Mouse (Mus musculus) liver, embryonic 14.5 days (tissue): Measurements from ENCODE around the gene Ap5s1. TPM values are rescaled to one million over a fixed set of nuclear protein-coding genes. Genes with fewer than 3 reads are reported as not detected.
A peak's percentile ranks its signal among the peaks of the same experiment; 100 is the strongest.

Source experiments
- ATAC-seq: fragments of 200-750 bp; cut with Nextera tagmentation; 2 replicates; pipeline ENCODE4 v1.8.0; 2017; ENCODE audit warnings: moderate number of reproducible peaks, mild to moderate bottlenecking, moderate library complexity; ENCODE audit not compliant: insufficient read depth
- DNase-seq, 3 experiments: peaks; one replicate each; pipeline ENCODE4 v3.0.0-alpha.2; 2012 to 2013; ENCODE audit warnings: low read depth in 3 of 3, low spot score in 3 of 3
- H3K27ac ChIP-seq: fragments of 300-500 bp; sonication (generic); 2 replicates; pipeline ENCODE4 v1.5.1; 2014; ENCODE audit warnings: moderate library complexity, mild to moderate bottlenecking, control low read depth, inconsistent platforms
- H3K27me3 ChIP-seq: fragments of 300-500 bp; sonication (generic); 2 replicates; pipeline ENCODE4 v1.6.1; 2014; ENCODE audit warnings: mild to moderate bottlenecking, low read length, moderate library complexity; ENCODE audit not compliant: control insufficient read depth, insufficient read depth
- H3K36me3 ChIP-seq: fragments of 300-500 bp; sonication (generic); replicated peaks from 2 replicates; pipeline ENCODE4 v1.6.1; 2014; ENCODE audit warnings: low read depth; ENCODE audit not compliant: control insufficient read depth, insufficient read depth
- H3K4me1 ChIP-seq, 2 experiments: fragments of 200-500 bp in 1 of 2; fragments of 300-500 bp in 1 of 2; sonication (generic) in 1 of 2; replicated peaks; 2 replicates each; pipeline ENCODE4 v1.6.1; 2012 to 2014; ENCODE audit warnings: antibody characterized with exemption in 1 of 2, inconsistent platforms in 1 of 2, low read length in 1 of 2; ENCODE audit not compliant: control insufficient read depth in 2 of 2, insufficient read depth in 2 of 2
- H3K4me2 ChIP-seq: fragments of 300-500 bp; sonication (generic); 2 replicates; pipeline ENCODE4 v1.6.1; 2014; ENCODE audit warnings: low read depth, mild to moderate bottlenecking, control low read depth, moderate library complexity
- H3K4me3 ChIP-seq, 2 experiments: fragments of 200-500 bp in 1 of 2; fragments of 300-500 bp in 1 of 2; sonication (generic) in 1 of 2; 2 replicates each; pipeline ENCODE4 v1.5.1; 2012 to 2014; ENCODE audit warnings: low read depth in 2 of 2, low read length in 2 of 2, mild to moderate bottlenecking in 2 of 2, control low read depth in 1 of 2, inconsistent platforms in 1 of 2, moderate library complexity in 1 of 2; ENCODE audit not compliant: insufficient read depth in 1 of 2
- H3K9ac ChIP-seq: fragments of 300-500 bp; sonication (generic); replicated peaks from 2 replicates; pipeline ENCODE4 v1.6.1; 2014; ENCODE audit warnings: mild to moderate bottlenecking, control low read depth, moderate library complexity
- H3K9me3 ChIP-seq: fragments of 300-500 bp; sonication (generic); 2 replicates; pipeline ENCODE4 v1.6.1; 2016; ENCODE audit warnings: low read length, mixed read lengths; ENCODE audit not compliant: control insufficient read depth
- CTCF ChIP-seq: IDR thresholded peaks from 2 replicates; pipeline ENCODE4 v1.5.1; 2016; ENCODE audit warnings: antibody characterized with exemption, low read depth, control low read depth
- EP300 ChIP-seq: IDR thresholded peaks from 2 replicates; pipeline ENCODE4 v1.6.1; 2016; ENCODE audit warnings: antibody characterized with exemption, low read depth
- WGBS: fragments of 180-500 bp; shearing (Covaris S2); extraction: QIAGEN DNeasy Blood & Tissue Kit; methylation state at CpG from one replicate; pipeline ENCODE4 v1.1.7; 2014; ENCODE audit not compliant: insufficient replicate concordance; 5-methylcytosine and 5-hydroxymethylcytosine counted together
- polyA plus RNA-seq, 2 experiments: library from polyadenylated mRNA; depleted of rRNA in 1 of 2; stranded (reverse) in 1 of 2; unstranded in 1 of 2; fragments of >200 nt; fragmentation: Nextera tagmentation in 1 of 2; extraction: Ambion mirVana in 1 of 2; gene quantifications; 2 replicates each; pipeline versions ENCODE4 v1.2.1 to v1.2.3; 2012 to 2014

Gene Ap5s1
- polyA plus RNA-seq, 2 experiments, result 13.1 to 20.0 TPM

DNA sequence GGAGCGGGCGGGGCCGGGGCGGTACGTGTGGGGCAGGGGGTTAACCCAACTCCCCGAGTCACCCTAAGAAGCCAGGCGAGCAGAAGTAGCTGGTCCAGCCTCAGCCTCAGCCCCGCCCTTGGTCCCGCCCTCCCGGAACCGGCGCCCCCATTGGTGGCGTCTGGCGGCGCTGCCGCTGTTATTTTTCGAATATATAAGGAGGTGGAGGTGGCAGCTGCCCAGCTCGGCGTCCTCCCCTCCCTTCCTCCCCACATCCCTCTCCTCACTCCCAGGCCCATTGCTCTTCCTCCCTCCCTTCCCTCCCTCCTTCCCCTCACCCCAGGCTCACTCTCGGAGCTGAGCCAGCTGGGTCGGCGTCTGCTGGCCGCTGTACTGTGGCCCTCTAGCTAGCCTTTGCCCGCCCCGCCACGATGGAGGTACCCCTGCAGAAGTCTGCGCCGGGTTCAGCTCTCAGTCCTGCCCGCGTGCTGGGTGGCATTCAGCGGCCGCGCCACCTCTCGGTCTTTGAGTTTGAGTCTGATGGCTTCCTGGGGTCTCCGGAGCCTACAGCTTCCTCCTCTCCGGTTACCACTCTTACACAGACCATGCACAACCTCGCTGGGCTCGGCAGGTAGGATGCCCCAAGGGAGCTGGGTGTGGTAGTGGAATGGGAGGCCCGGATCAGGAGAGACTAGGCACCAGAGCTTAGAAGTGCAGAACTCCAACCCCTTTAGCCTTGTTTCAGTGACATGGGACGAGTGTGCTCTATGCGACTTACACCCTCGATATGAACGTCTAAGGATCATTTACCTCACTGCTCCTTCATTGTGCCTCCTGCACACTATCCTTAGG, 19.9 kb upstream of the Ap5s1 start, which contains the start of the genes Cdc25b and Spef1:
Gene Cdc25b, plus strand, starts transcription at position 179 of the 831 bp plus-strand sequence.
Gene Spef1, minus strand, starts transcription at position 512 of the 831 bp plus-strand sequence.
- Histone ChIP-seq H3K4me3 (peak within 1 kb of the TSS; percentile 76 to 78), H3K4me1 (peaks cover 27 to 34% of the 10 kb centered on the region in 2 experiments), H3K9me3 (no peaks in the 10 kb centered on the region), H3K36me3 (peaks cover 38% of the 10 kb centered on the region), H3K27me3 (no peaks in the 10 kb centered on the region), H3K4me2 (peak within 1 kb of the TSS; percentile 98), H3K27ac (peak within 1 kb of the TSS; percentile 90), H3K9ac (peak within 1 kb of the TSS; percentile 95)
- ATAC-seq (peak; percentile 88), DNase-seq (peak in 2 of 3 experiments; percentile 79 to 81)
- WGBS, result 2% methylated on average over 43 of the region's 43 CpGs
- TF ChIP-seq EP300 (no peak; the same call in 1 of the 2 replicates), CTCF (peak; percentile 50)

DNA sequence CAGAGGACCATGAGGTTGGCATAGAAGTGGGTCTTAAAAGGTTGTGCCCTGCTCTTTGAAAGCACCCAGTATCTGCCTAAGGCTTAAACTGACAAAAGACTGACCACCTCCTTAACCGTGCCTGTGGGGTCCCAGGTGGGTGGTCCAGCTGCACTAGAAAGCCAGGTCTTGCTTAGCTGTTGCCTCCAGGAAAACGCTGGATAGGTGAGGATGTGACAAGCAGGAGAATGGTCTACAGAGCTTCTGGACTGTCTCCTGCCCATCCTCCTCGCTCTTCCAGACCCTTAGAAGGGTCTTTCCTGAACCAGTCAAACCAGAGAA, 19.3 kb upstream of the Ap5s1 start:
- H3K4me3 ChIP-seq, result peak overlapping the region; percentile 76 to 78
- H3K36me3 ChIP-seq, result peaks cover 44% of the 10 kb centered on the region
- no peak for TF ChIP-seq EP300
- TF ChIP-seq CTCF, result no peak
- H3K9me3 ChIP-seq, result no peaks in the 10 kb centered on the region
- 31% methylated on average over 3 of the region's 3 CpGs for WGBS
- H3K4me1 ChIP-seq, result peaks cover 27 to 34% of the 10 kb centered on the region in 2 experiments
- DNase-seq (no peak), ATAC-seq (no peak)
- H3K4me2 ChIP-seq, result peak overlapping the region; percentile 98
- H3K27ac ChIP-seq, result peak overlapping the region; percentile 90
- H3K9ac ChIP-seq, result peak overlapping the region; percentile 95
- no peaks in the 10 kb centered on the region for H3K27me3 ChIP-seq

DNA sequence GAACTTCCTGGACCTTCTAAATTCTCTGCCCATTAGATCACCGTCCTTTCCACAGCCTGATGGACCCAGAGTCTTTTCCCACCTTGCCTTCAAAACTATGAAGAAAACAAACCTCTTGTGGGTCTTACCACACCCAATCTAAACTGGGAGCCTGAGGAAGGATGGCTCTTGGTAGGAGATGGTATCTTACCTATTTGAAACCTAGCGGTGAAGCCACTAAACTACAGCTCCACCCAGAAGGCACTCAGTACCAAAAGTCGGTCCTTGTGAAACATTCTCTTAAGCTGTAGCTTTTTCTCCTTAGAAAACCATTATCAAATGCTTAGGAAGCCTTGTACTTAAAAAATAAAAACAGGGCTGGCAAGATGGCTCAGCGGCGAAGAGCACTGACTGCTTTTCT, 18.6 kb upstream of the Ap5s1 start:
- Histone ChIP-seq H3K27me3 (no peaks in the 10 kb centered on the region), H3K36me3 (peaks cover 51% of the 10 kb centered on the region), H3K9ac (peak overlapping the region; percentile 95), H3K27ac (peak overlapping the region; percentile 90), H3K4me1 (peaks cover 27 to 34% of the 10 kb centered on the region in 2 experiments), H3K4me3 (peak overlapping the region; percentile 76 to 78), H3K4me2 (peak overlapping the region; percentile 98), H3K9me3 (no peaks in the 10 kb centered on the region)
- DNase-seq (peak in 2 of 3 experiments; percentile 64 to 67), ATAC-seq (peak; percentile 13; the same call in 1 of the 2 replicates)
- TF ChIP-seq EP300 (peak; percentile 42; the same call in 1 of the 2 replicates), CTCF (peak; percentile 70)
- 59% methylated on average over 5 of the region's 5 CpGs for WGBS

DNA sequence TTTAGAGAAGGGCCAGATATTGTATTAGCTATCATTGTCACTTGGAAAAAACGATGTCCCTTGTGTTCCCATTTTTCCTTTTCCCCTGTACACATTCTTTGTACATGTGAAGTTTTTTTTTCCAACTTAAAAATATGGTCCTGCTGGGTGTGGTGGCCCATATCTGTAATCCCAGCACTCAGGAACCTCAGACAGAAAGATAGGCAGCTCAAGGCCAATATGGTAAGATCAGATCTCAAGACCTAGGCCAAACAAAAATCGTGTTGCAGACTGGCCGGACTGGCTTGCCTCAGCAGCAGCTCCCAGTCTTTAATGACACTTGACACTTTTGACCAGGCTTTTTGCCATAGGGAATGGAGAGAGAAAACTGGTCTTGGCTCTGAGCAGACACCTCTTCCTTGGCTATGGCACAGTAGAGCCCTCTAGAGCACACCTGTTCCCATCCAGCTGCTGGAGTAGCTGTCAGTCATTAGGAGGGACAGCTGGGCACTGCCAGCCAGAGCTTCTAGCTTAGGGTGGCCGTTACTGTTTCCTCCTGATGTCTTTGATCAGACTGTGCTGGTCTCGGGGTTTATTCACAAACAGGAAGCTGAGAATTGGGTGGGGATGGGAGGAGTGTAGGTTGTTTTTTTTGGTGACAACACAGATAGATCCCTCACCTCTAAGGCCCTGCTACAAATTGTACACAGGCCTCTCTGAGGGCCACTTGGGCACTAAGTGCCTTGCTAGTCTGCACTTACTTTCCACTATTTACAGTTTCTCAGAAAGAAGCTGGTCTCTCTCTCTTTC, 17.2 kb upstream of the Ap5s1 start:
- DNase-seq (peak in 2 of 3 experiments; percentile 64 to 69), ATAC-seq (peak; percentile 40)
- H3K9me3 ChIP-seq, result no peaks in the 10 kb centered on the region
- TF ChIP-seq EP300 (peak; percentile 91), CTCF (no peak)
- peaks cover 27 to 34% of the 10 kb centered on the region in 2 experiments for H3K4me1 ChIP-seq
- H3K9ac ChIP-seq, result peak overlapping the region; percentile 95
- peaks cover 65% of the 10 kb centered on the region for H3K36me3 ChIP-seq
- peak overlapping the region; percentile 98 for H3K4me2 ChIP-seq
- peak overlapping the region; percentile 45 to 78 for H3K4me3 ChIP-seq
- WGBS, result 18% methylated on average over 5 of the region's 5 CpGs
- peak overlapping the region; percentile 90 for H3K27ac ChIP-seq
- H3K27me3 ChIP-seq, result no peaks in the 10 kb centered on the region
